Mouse (Mus musculus) myocyte (in vitro differentiated cells): ENCODE measurements around the gene Inafm1. TPM values are rescaled to one million over a fixed set of nuclear protein-coding genes. Genes with fewer than 3 reads are reported as not detected.
A peak's percentile ranks its signal among the peaks of the same experiment; 100 is the strongest.
"Not testable (repeated sequence)": the region's sequence is repeated elsewhere in the genome, so short reads cannot be mapped to it uniquely, and the experiment has no call there.

ENCODE experiments used
- H3K27me3 ChIP-seq: one replicate; pipeline ENCODE4 v1.6.1; 2011; ENCODE audit not compliant: control insufficient read depth, insufficient read depth, insufficient read length
- H3K36me3 ChIP-seq: one replicate; pipeline ENCODE4 v1.6.1; 2011; ENCODE audit not compliant: control insufficient read depth, insufficient read depth
- H3K4me2 ChIP-seq: one replicate; pipeline ENCODE4 v1.6.1; 2011; ENCODE audit warnings: low read depth, control low read depth
- H3K4me3 ChIP-seq: one replicate; pipeline ENCODE4 v1.5.1; 2011; ENCODE audit warnings: mild to moderate bottlenecking, control low read depth, moderate library complexity
- H3K79me2 ChIP-seq: one replicate; pipeline ENCODE4 v1.6.1; 2011; ENCODE audit not compliant: control insufficient read depth, insufficient read depth
- H3ac ChIP-seq: one replicate; pipeline ENCODE4 v1.6.1; 2011; ENCODE audit not compliant: control insufficient read depth, insufficient read length
- CEBPB ChIP-seq: IDR thresholded peaks from 2 replicates; pipeline ENCODE4 v1.6.1; 2011; ENCODE audit warnings: mild to moderate bottlenecking, moderate library complexity; ENCODE audit not compliant: poor library complexity, insufficient read depth, severe bottlenecking
- E2F4 ChIP-seq: IDR thresholded peaks from one replicate; pipeline ENCODE4 v1.6.1; 2011; ENCODE audit warnings: mild to moderate bottlenecking, control low read depth, moderate library complexity; ENCODE audit not compliant: insufficient read depth
- MAX ChIP-seq: IDR thresholded peaks from one replicate; pipeline ENCODE4 v1.6.1; 2011; ENCODE audit warnings: low read depth, mild to moderate bottlenecking, control low read depth
- MYOD1 ChIP-seq, 3 experiments: IDR thresholded peaks; one replicate each; pipeline ENCODE4 v1.6.1; 2011; ENCODE audit warnings: control low read depth in 2 of 3, low read depth in 2 of 3, mild to moderate bottlenecking in 2 of 3, moderate library complexity in 1 of 3; ENCODE audit not compliant: insufficient read length in 2 of 3, control insufficient read depth in 1 of 3
- MYOG ChIP-seq, 3 experiments: IDR thresholded peaks; one replicate each; pipeline ENCODE4 v1.6.1; 2011; ENCODE audit warnings: control low read depth in 2 of 3, low read depth in 2 of 3, mild to moderate bottlenecking in 2 of 3; ENCODE audit not compliant: insufficient read length in 2 of 3, control insufficient read depth in 1 of 3, insufficient read depth in 1 of 3
- POLR2A ChIP-seq: IDR thresholded peaks from one replicate; pipeline ENCODE4 v1.6.1; 2011; ENCODE audit warnings: low read depth, mild to moderate bottlenecking, control low read depth, moderate library complexity; ENCODE audit not compliant: insufficient read length
- POLR2AphosphoS2 ChIP-seq: IDR thresholded peaks from one replicate; pipeline ENCODE4 v1.6.1; 2011; ENCODE audit warnings: low read depth, control low read depth; ENCODE audit not compliant: insufficient read length
- REST ChIP-seq: IDR thresholded peaks from one replicate; pipeline ENCODE4 v1.6.1; 2011; ENCODE audit warnings: mild to moderate bottlenecking, control low read depth, moderate library complexity; ENCODE audit not compliant: insufficient read depth, insufficient read length
- TCF12 ChIP-seq: IDR thresholded peaks from one replicate; pipeline ENCODE4 v1.6.1; 2011; ENCODE audit warnings: mild to moderate bottlenecking, control low read depth; ENCODE audit not compliant: poor library complexity, insufficient read depth, severe bottlenecking
- TCF3 ChIP-seq: IDR thresholded peaks from one replicate; pipeline ENCODE4 v1.6.1; 2011; ENCODE audit warnings: low read depth, control low read depth; ENCODE audit not compliant: insufficient read length
- USF1 ChIP-seq: IDR thresholded peaks from one replicate; pipeline ENCODE4 v1.6.1; 2011; ENCODE audit warnings: low read depth, mild to moderate bottlenecking, control low read depth, moderate library complexity
- polyA plus RNA-seq: library from polyadenylated mRNA; unstranded; fragments of >200 nt; fragmentation: generic; extraction: Trizol; gene quantifications from one replicate; pipeline ENCODE4 v1.2.1, GENCODE M21; 2012; ENCODE audit warnings: missing spikeins

Inafm1 gene
- polyA plus RNA-seq, 1 experiment, result 12.1 TPM

DNA sequence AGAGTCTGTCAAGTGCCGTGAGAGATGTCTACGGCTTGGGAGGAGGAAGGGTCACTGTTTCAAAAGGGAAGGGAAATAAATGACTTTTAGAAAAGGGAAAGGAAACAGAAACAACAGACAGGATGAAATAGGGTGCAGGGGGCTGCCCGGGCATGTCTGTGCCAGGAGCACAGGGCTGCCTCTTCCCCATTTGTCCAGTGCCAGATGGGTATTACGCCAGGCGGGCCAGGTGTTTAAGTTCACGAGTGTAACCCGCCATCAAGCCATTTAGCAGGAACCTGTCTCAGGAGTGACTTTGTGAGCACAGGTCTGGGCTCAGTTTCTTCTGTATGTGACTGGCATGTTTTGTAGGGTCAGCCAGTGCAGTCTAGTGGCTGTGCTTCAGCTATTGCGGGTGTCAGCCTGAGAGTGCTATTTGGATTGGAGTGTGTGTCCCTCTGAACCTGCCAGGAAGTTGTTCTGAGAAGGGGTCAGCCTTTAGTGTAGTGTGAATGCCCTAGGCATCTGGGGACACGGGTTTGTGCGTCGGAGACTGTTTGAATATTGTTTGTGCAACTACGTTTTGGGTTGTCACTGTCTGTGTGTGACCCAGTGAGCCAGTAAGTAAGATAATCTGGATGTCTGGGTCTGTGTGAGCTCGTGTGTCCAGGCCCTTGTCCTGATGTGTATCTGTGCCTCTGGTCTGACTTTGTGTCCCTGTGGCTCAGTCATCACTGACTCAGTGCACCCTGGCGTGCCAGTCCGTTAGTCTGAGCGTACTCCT, 35.3 kb upstream of the Inafm1 start:
- H3ac ChIP-seq, result peak overlapping the region; percentile 95
- TF ChIP-seq POLR2A (no peak), MAX (no peak), E2F4 (no peak), MYOD1 (IDR thresholded peaks at IDR 0.05; ENCODE audit: control insufficient read depth in 1 of 3, insufficient read length in 2 of 3, low read depth in 2 of 3) (no peak), MYOG (IDR thresholded peaks at IDR 0.05; ENCODE audit: control insufficient read depth in 1 of 3, insufficient read depth in 1 of 3, insufficient read length in 2 of 3, low read depth in 2 of 3) (no peak), TCF12 (no peak), CEBPB (no peak), REST (no peak), TCF3 (no peak), USF1 (no peak), POLR2AphosphoS2 (no peak)
- peak overlapping the region; percentile 96 for H3K4me3 ChIP-seq
- H3K4me2 ChIP-seq, result peak overlapping the region; percentile 86
- peaks cover 10% of the 10 kb centered on the region for H3K79me2 ChIP-seq
- no peaks in the 10 kb centered on the region for H3K27me3 ChIP-seq
- no peaks in the 10 kb centered on the region for H3K36me3 ChIP-seq

DNA sequence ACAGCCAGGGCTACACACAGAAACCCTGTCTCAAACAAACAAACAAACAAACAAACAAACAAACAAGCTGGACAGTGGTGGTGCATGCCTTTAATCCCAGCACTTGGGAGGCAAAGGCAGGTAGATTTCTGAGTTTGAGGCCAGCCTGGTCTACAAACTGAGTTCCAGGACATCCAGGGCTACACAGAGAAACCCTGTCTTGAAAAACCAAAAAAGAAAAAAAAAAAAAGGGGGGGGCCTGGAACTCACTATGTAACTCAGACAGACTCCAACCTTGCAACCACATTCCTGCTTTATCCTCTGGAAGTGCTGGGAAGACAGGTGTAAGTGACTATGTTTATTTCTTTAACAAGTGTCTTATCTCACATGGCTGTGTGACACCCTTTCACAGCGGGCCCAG, 34.7 kb upstream of the Inafm1 start, which contains the start of gene Bbc3:
Gene Bbc3, plus strand, starts transcription at position 301 of the 400 bp plus-strand sequence.
- H3ac ChIP-seq, result peak within 1 kb of the TSS; percentile 95
- H3K27me3 ChIP-seq, H3K36me3 ChIP-seq: not testable (repeated sequence)
- peaks cover 10% of the 10 kb centered on the region for H3K79me2 ChIP-seq
- H3K4me2 ChIP-seq, result peak within 1 kb of the TSS; percentile 86
- peak within 1 kb of the TSS; percentile 96 for H3K4me3 ChIP-seq

DNA sequence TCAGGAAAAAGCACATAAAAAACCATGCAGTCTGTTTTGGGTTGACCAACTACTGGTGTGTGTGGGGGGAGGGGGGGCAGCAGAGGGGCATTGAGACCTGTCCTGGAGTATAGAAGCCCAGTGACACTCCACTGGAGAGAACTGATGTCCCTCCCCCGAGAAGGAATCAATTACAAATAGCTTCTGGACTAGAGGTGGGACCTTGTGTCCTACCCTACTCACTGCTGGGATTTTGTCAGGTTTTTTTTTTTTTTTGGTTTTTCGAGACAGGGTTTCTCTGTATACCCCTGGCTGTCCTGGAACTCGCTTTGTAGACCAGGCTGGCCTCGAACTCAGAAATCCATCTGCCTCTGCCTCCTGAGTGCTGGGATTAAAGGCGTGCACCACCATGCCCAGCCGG, 33.7 kb upstream of the Inafm1 start:
- not testable (repeated sequence) for H3K27me3 ChIP-seq, H3K4me3 ChIP-seq, H3K4me2 ChIP-seq, H3K36me3 ChIP-seq, H3ac ChIP-seq
- H3K79me2 ChIP-seq, result peaks cover 10% of the 10 kb centered on the region

DNA sequence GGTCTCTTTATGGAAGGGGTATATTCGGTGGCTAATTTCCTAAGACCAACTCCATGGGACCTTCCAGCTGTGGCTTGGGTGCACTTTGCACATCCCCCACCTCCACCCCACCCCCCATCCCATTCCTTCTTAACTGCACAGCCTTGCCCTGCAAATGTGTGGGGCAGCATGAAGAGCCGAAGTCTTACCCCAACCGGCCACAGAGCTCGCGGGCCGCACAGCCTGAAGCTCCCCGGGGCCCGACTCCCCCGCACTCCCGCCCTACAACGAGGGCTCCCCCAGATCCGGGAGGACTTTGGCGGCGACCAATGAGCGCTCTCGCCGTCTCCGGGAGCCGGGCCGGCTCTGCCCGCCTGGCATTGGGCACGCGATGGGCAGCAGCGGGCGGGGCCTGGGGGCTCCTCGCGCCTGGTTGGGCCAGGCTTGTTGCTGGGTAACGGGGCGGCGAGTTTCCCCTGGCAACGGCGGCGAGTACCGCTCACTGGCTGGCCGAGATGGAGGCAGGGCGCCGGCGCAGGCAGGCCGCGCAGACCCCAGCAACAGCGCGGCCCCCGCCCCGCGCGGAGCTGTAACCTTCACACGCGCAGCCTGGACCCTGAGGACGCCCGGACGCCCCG, 26.1 kb upstream of the Inafm1 start:
- Histone ChIP-seq H3ac (no peak overlapping the region), H3K27me3 (no peaks in the 10 kb centered on the region), H3K36me3 (no peaks in the 10 kb centered on the region), H3K4me3 (no peak overlapping the region), H3K79me2 (no peaks in the 10 kb centered on the region), H3K4me2 (peak overlapping the region; percentile 56)
- TF ChIP-seq MYOG (IDR thresholded peaks at IDR 0.05; ENCODE audit: control insufficient read depth in 1 of 3, insufficient read depth in 1 of 3, insufficient read length in 2 of 3, low read depth in 2 of 3) (no peak), CEBPB (no peak), MYOD1 (IDR thresholded peaks at IDR 0.05; ENCODE audit: control insufficient read depth in 1 of 3, insufficient read length in 2 of 3, low read depth in 2 of 3) (no peak), TCF12 (no peak), POLR2AphosphoS2 (peak; percentile 80), USF1 (no peak), MAX (no peak)

DNA sequence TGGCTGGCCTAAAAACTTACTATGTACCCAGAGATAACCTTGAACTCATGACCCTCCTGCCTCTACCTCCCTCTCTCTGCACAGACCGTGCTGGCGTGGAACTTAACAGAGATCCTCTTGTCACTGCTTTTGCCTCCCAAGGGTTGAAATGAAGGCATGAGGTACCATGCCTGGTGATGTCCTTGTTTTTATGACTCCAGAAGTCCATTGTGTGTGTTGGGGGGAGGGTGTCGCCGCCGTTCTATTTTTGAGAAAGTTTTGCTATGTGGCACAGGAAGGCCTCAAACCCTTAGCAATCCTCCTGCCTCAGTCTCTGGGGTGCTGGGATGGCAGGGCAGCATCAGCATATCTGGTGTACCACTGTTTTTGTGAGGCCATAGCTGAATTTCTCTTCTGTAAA, 25.5 kb upstream of the Inafm1 start:
- H3K4me3 ChIP-seq, result no peak overlapping the region

DNA sequence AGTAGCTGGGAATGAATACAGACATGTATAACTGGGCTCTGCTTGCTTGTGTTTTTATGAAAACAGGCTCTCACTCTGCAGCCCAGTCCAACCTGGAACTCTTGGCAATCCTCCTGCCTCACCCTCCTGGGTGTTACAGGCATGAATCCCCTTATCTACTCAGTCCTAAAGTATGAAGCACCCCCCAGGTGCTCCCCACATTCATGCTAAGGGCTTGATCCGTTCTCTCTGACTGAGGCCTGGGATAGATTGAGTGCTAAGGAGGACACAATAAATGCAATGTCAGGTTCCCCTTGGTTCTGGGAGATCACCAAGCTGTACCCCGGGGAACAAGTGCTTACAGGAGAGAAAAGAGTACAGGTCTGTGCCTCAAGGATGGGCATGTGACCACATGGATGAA, 24.2 kb upstream of the Inafm1 start:
- no peak for TF ChIP-seq CEBPB
- no peak for TF ChIP-seq TCF12
- TF ChIP-seq MAX, result no peak
- Histone ChIP-seq H3K79me2 (no peaks in the 10 kb centered on the region), H3K4me3 (peak overlapping the region; percentile 2), H3ac (no peak overlapping the region), H3K36me3 (no peaks in the 10 kb centered on the region), H3K27me3 (no peaks in the 10 kb centered on the region), H3K4me2 (no peak overlapping the region)

More for the DNA sequence above, 25.5 kb upstream of the Inafm1 start:
- no peaks in the 10 kb centered on the region for H3K36me3 ChIP-seq
- H3K27me3 ChIP-seq, result no peaks in the 10 kb centered on the region
- no peaks in the 10 kb centered on the region for H3K79me2 ChIP-seq
- TF ChIP-seq REST, result no peak
- no peak for TF ChIP-seq E2F4
- TF ChIP-seq TCF3, result no peak
- no peak for TF ChIP-seq USF1
- TF ChIP-seq CEBPB, result no peak
- no peak for TF ChIP-seq POLR2A
- no peak overlapping the region for H3ac ChIP-seq
- peak overlapping the region; percentile 45 for H3K4me2 ChIP-seq
